Mouse (Mus musculus): Measurements from ENCODE around the gene Sirt4.

GRCm38 (mm10) chr5:115473191-115473590 lies 11.3 kb downstream of the Sirt4 start:
- TF ChIP-seq POLR2A (IDR thresholded peaks at IDR 0.05; ENCODE audit: extremely low read depth, insufficient read depth, low read length) = no peak
- TF ChIP-seq CTCF (IDR thresholded peaks at IDR 0.05; ENCODE audit: low read depth, low read length) = peak; percentile 13; the same call in 1 of the 2 replicates
